Mouse (Mus musculus): Measurements from ENCODE around the gene Aar2. TPM values are rescaled to one million over a fixed set of nuclear protein-coding genes. Genes with fewer than 3 reads are reported as not detected.

Gene Aar2
- polyA plus RNA-seq, 1 experiment from 2014 or later, result 49.4 TPM

- H3K9me3 ChIP-seq (ENCODE audit: control insufficient read depth, low read length), result no peaks in the 10 kb centered on the region
- ATAC-seq (ENCODE audit: insufficient number of reproducible peaks, low FRiP score, low TSS enrichment, low read depth) (no peak), DNase-seq (ENCODE audit: low spot score) (no peak)
- H3K9ac ChIP-seq (ENCODE audit: low read length), result no peak overlapping the region
- no peak overlapping the region for H3K4me2 ChIP-seq (ENCODE audit: low read depth, severe bottlenecking)
- H3K4me1 ChIP-seq (ENCODE audit: control insufficient read depth, insufficient read depth, low read length), result no peaks in the 10 kb centered on the region
- no peaks in the 10 kb centered on the region for H3K27me3 ChIP-seq (ENCODE audit: control insufficient read depth, insufficient read depth, low read length)
- H3K27ac ChIP-seq (replicated peaks; ENCODE audit: low read depth, low read length), result no peak overlapping the region
- no peak overlapping the region for H3K4me3 ChIP-seq (ENCODE audit: low read depth, low read length)
- no peaks in the 10 kb centered on the region for H3K36me3 ChIP-seq (ENCODE audit: control insufficient read depth, insufficient read depth, low read length)
- WGBS, result 81% methylated on average over 7 of the region's 7 CpGs
Measured at GRCm38 (mm10) chr2:156576850-156577587, 29.6 kb downstream of the Aar2 start.

- no peak overlapping the region for H3K9ac ChIP-seq (ENCODE audit: low read length)
- no peaks in the 10 kb centered on the region for H3K27me3 ChIP-seq (ENCODE audit: control insufficient read depth, insufficient read depth, low read length)
- H3K9me3 ChIP-seq (ENCODE audit: control insufficient read depth, low read length), result no peaks in the 10 kb centered on the region
- H3K4me2 ChIP-seq (ENCODE audit: low read depth, severe bottlenecking), result no peak overlapping the region
- no peak for DNase-seq (ENCODE audit: low spot score)
- no peak overlapping the region for H3K27ac ChIP-seq (replicated peaks; ENCODE audit: low read depth, low read length)
- H3K4me3 ChIP-seq (ENCODE audit: low read depth, low read length), result no peak overlapping the region
- H3K36me3 ChIP-seq (ENCODE audit: control insufficient read depth, insufficient read depth, low read length), result no peaks in the 10 kb centered on the region
- H3K4me1 ChIP-seq (ENCODE audit: control insufficient read depth, insufficient read depth, low read length), result no peaks in the 10 kb centered on the region
- ATAC-seq (ENCODE audit: insufficient number of reproducible peaks, low FRiP score, low TSS enrichment, low read depth), result no peak
- 76% methylated on average over 5 of the region's 5 CpGs for WGBS
Measured at GRCm38 (mm10) chr2:156580507-156580906, 33.1 kb downstream of the Aar2 start.

- 68% methylated on average over 10 of the region's 10 CpGs for WGBS
- no peak for ATAC-seq (ENCODE audit: insufficient number of reproducible peaks, low FRiP score, low TSS enrichment, low read depth)
Measured at GRCm38 (mm10) chr2:156581244-156581643, 33.9 kb downstream of the Aar2 start.

GRCm38 (mm10) chr2:156582887-156583286 lies 35.5 kb downstream of the Aar2 start:
- ATAC-seq (ENCODE audit: insufficient number of reproducible peaks, low FRiP score, low TSS enrichment, low read depth) (0 out of 2 replicates have a peak, but pooled peaks have one; percentile 47), DNase-seq (ENCODE audit: low spot score) (no peak)
- Histone ChIP-seq H3K4me3 (ENCODE audit: low read depth, low read length) (no peak overlapping the region), H3K27me3 (ENCODE audit: control insufficient read depth, insufficient read depth, low read length) (no peaks in the 10 kb centered on the region), H3K36me3 (ENCODE audit: control insufficient read depth, insufficient read depth, low read length) (no peaks in the 10 kb centered on the region), H3K4me1 (ENCODE audit: control insufficient read depth, insufficient read depth, low read length) (no peaks in the 10 kb centered on the region), H3K27ac (replicated peaks; ENCODE audit: low read depth, low read length) (no peak overlapping the region), H3K9me3 (ENCODE audit: control insufficient read depth, low read length) (no peaks in the 10 kb centered on the region), H3K4me2 (ENCODE audit: low read depth, severe bottlenecking) (no peak overlapping the region), H3K9ac (ENCODE audit: low read length) (no peak overlapping the region)
- 89% methylated on average over 10 of the region's 10 CpGs for WGBS

More at GRCm38 (mm10) chr2:156581244-156581643, 33.9 kb downstream of the Aar2 start:
- Histone ChIP-seq H3K36me3 (ENCODE audit: control insufficient read depth, insufficient read depth, low read length) (no peaks in the 10 kb centered on the region), H3K4me2 (ENCODE audit: low read depth, severe bottlenecking) (no peak overlapping the region), H3K4me3 (ENCODE audit: low read depth, low read length) (no peak overlapping the region), H3K27ac (replicated peaks; ENCODE audit: low read depth, low read length) (no peak overlapping the region), H3K4me1 (ENCODE audit: control insufficient read depth, insufficient read depth, low read length) (no peaks in the 10 kb centered on the region), H3K9me3 (ENCODE audit: control insufficient read depth, low read length) (no peaks in the 10 kb centered on the region), H3K9ac (ENCODE audit: low read length) (no peak overlapping the region), H3K27me3 (ENCODE audit: control insufficient read depth, insufficient read depth, low read length) (no peaks in the 10 kb centered on the region)
- no peak for DNase-seq (ENCODE audit: low spot score)

GRCm38 (mm10) chr2:156584154-156584796 lies 36.9 kb downstream of the Aar2 start:
- H3K27me3 ChIP-seq (ENCODE audit: control insufficient read depth, insufficient read depth, low read length), result no peaks in the 10 kb centered on the region
- H3K4me2 ChIP-seq (ENCODE audit: low read depth, severe bottlenecking), result no peak overlapping the region

GRCm38 (mm10) chr2:156584797-156585471 lies 37.5 kb downstream of the Aar2 start:
- Histone ChIP-seq H3K27me3 (ENCODE audit: control insufficient read depth, insufficient read depth, low read length) (no peaks in the 10 kb centered on the region), H3K9me3 (ENCODE audit: control insufficient read depth, low read length) (no peaks in the 10 kb centered on the region), H3K4me2 (ENCODE audit: low read depth, severe bottlenecking) (no peak overlapping the region), H3K4me1 (ENCODE audit: control insufficient read depth, insufficient read depth, low read length) (no peaks in the 10 kb centered on the region), H3K27ac (replicated peaks; ENCODE audit: low read depth, low read length) (no peak overlapping the region), H3K9ac (ENCODE audit: low read length) (no peak overlapping the region), H3K36me3 (ENCODE audit: control insufficient read depth, insufficient read depth, low read length) (no peaks in the 10 kb centered on the region), H3K4me3 (ENCODE audit: low read depth, low read length) (no peak overlapping the region)
- ATAC-seq (ENCODE audit: insufficient number of reproducible peaks, low FRiP score, low TSS enrichment, low read depth) (no peak), DNase-seq (ENCODE audit: low spot score) (no peak)
- 56% methylated on average over 14 of the region's 14 CpGs for WGBS

More at GRCm38 (mm10) chr2:156584154-156584796, 36.9 kb downstream of the Aar2 start:
- Histone ChIP-seq H3K9ac (ENCODE audit: low read length) (no peak overlapping the region), H3K9me3 (ENCODE audit: control insufficient read depth, low read length) (no peaks in the 10 kb centered on the region), H3K36me3 (ENCODE audit: control insufficient read depth, insufficient read depth, low read length) (no peaks in the 10 kb centered on the region), H3K27ac (replicated peaks; ENCODE audit: low read depth, low read length) (no peak overlapping the region), H3K4me3 (ENCODE audit: low read depth, low read length) (no peak overlapping the region), H3K4me1 (ENCODE audit: control insufficient read depth, insufficient read depth, low read length) (no peaks in the 10 kb centered on the region)
- 68% methylated on average over 11 of the region's 11 CpGs for WGBS
- no peak for ATAC-seq (ENCODE audit: insufficient number of reproducible peaks, low FRiP score, low TSS enrichment, low read depth)
- peak; percentile 31 for DNase-seq (ENCODE audit: low spot score)

- Histone ChIP-seq H3K27me3 (ENCODE audit: control insufficient read depth, insufficient read depth, low read length) (no peaks in the 10 kb centered on the region), H3K9ac (ENCODE audit: low read length) (no peak overlapping the region), H3K36me3 (ENCODE audit: control insufficient read depth, insufficient read depth, low read length) (no peaks in the 10 kb centered on the region), H3K27ac (replicated peaks; ENCODE audit: low read depth, low read length) (no peak overlapping the region), H3K4me2 (ENCODE audit: low read depth, severe bottlenecking) (no peak overlapping the region), H3K9me3 (ENCODE audit: control insufficient read depth, low read length) (no peaks in the 10 kb centered on the region), H3K4me3 (ENCODE audit: low read depth, low read length) (no peak overlapping the region), H3K4me1 (ENCODE audit: control insufficient read depth, insufficient read depth, low read length) (no peaks in the 10 kb centered on the region)
- no peak for ATAC-seq (ENCODE audit: insufficient number of reproducible peaks, low FRiP score, low TSS enrichment, low read depth)
- WGBS, result 92% methylated on average over 9 of the region's 9 CpGs
- no peak for DNase-seq (ENCODE audit: low spot score)
Measured at GRCm38 (mm10) chr2:156589481-156589880, 42.1 kb downstream of the Aar2 start.

- Histone ChIP-seq H3K36me3 (ENCODE audit: control insufficient read depth, insufficient read depth, low read length) (no peaks in the 10 kb centered on the region), H3K27me3 (ENCODE audit: control insufficient read depth, insufficient read depth, low read length) (no peaks in the 10 kb centered on the region), H3K9ac (ENCODE audit: low read length) (no peak overlapping the region), H3K4me1 (ENCODE audit: control insufficient read depth, insufficient read depth, low read length) (peaks cover 9% of the 10 kb centered on the region), H3K9me3 (ENCODE audit: control insufficient read depth, low read length) (no peaks in the 10 kb centered on the region), H3K27ac (replicated peaks; ENCODE audit: low read depth, low read length) (no peak overlapping the region), H3K4me3 (ENCODE audit: low read depth, low read length) (no peak overlapping the region), H3K4me2 (ENCODE audit: low read depth, severe bottlenecking) (no peak overlapping the region)
- ATAC-seq (ENCODE audit: insufficient number of reproducible peaks, low FRiP score, low TSS enrichment, low read depth), result no peak
- 16% methylated on average over 15 of the region's 15 CpGs for WGBS
- DNase-seq (ENCODE audit: low spot score), result peak; percentile 51
Measured at GRCm38 (mm10) chr2:156594987-156595490, 47.7 kb downstream of the Aar2 start.

Measured in limb, embryonic 11.5 days (tissue).